Comparison of ENCODE assay signal across 8 mouse cellular contexts in the genomic region with DNA sequence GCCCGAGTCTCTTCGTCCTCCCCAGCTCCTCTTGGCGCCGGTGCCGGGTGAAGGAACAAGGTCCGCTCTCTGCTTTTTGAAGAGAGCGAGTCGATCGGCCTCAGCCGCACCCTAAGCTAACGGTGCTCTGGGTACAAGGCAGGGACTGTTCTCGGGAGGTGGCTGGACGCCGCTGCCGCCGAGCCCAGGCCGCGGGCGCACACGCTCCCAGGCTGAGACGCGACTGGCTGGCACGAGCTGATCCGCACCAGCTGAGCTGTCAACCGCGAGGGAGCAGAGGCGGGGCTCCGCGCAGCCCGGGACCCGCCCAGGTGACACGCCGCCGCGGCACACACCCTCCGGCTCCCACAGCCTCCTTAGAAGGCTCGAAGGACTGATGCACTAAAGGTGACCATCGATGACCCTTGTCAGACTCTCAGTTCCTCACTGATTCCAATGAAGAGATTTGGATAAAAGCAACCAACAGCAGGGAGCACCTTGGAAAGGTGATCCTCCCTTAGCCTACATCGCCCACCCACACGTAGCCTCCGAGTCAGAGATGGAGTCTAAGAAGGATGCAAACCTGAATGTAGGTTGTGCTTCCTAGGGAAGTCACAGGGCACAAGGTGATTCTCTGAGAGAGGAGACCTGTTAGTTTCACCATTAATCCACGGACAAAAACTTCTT. TPM values are rescaled to one million over a fixed set of nuclear protein-coding genes. Genes with fewer than 3 reads are reported as not detected.
DNase-seq lines count a peak whose midpoint lies in the region; ATAC-seq and TF ChIP-seq lines count a peak whose summit lies in the region.

No protein-coding gene starts in this region.

- H3K4me2 ChIP-seq in embryonic facial prominence, embryonic 15.5 days (replicated peaks): peak overlapping the region; percentile 97
- H3K4me2 ChIP-seq in limb, embryonic 14.5 days (replicated peaks; ENCODE audit: low read depth, low read length, severe bottlenecking): peak overlapping the region; percentile 94
- H3K4me2 ChIP-seq in midbrain, embryonic 15.5 days: peak overlapping the region; percentile 99

- H3K9me3 ChIP-seq in embryonic facial prominence, embryonic 15.5 days (replicated peaks): no peaks in the 10 kb centered on the region
- no peaks in the 10 kb centered on the region for H3K9me3 ChIP-seq in limb, embryonic 14.5 days (ENCODE audit: control insufficient read depth, low read length)
- H3K9me3 ChIP-seq in midbrain, embryonic 15.5 days: no peaks in the 10 kb centered on the region

- no peaks in the 10 kb centered on the region for H3K36me3 ChIP-seq in embryonic facial prominence, embryonic 15.5 days
- H3K36me3 ChIP-seq in kidney, adult 2 months (ENCODE audit: control insufficient read depth, insufficient read depth, low read length): no peaks in the 10 kb centered on the region
- no peaks in the 10 kb centered on the region for H3K36me3 ChIP-seq in limb, embryonic 14.5 days (ENCODE audit: control insufficient read depth, insufficient read depth, low read length)
- H3K36me3 ChIP-seq in midbrain, embryonic 15.5 days (replicated peaks): no peaks in the 10 kb centered on the region

- no peak overlapping the region for H3K4me3 ChIP-seq in bone marrow, adult 2 months (replicated peaks; ENCODE audit: control insufficient read depth, low read depth, low read length)
- H3K4me3 ChIP-seq in embryonic facial prominence, embryonic 15.5 days (replicated peaks): peak overlapping the region; percentile 54
- H3K4me3 ChIP-seq in kidney, adult 2 months (ENCODE audit: insufficient read depth, low read depth, low read length): peak overlapping the region; percentile 56
- H3K4me3 ChIP-seq in limb, embryonic 14.5 days (replicated peaks; ENCODE audit: low read length): peak overlapping the region; percentile 57
- peak overlapping the region; percentile 66 for H3K4me3 ChIP-seq in midbrain, embryonic 15.5 days

- DNase-seq in 3134 (ENCODE audit: extremely low read depth, insufficient read length, low spot score): peak; percentile 87
- DNase-seq in heart, adult 8-10 months (ENCODE audit: low spot score): peak; percentile 39
- DNase-seq in kidney, adult 2 months: peak; percentile 81
- peak; percentile 47 for DNase-seq in limb, embryonic 14.5 days (ENCODE audit: low spot score)
- peak; percentile 9 to 10 for DNase-seq in spleen, postnatal 14 days (ENCODE audit: low spot score in 2 of 2)

- peak; percentile 24; the same call in 1 of the 2 replicates for TF ChIP-seq POLR2A in bone marrow, adult 2 months (IDR thresholded peaks at IDR 0.05; ENCODE audit: borderline replicate concordance, control insufficient read depth, low read depth, low read length)
- TF ChIP-seq POLR2A in kidney, adult 2 months (IDR thresholded peaks at IDR 0.05; ENCODE audit: low read depth, low read length): no peak
- TF ChIP-seq POLR2A in limb, embryonic 14.5 days (IDR thresholded peaks at IDR 0.05; ENCODE audit: borderline replicate concordance, extremely low read depth, insufficient read depth, insufficient read length): no peak

- peak overlapping the region; percentile 26 for H3K9ac ChIP-seq in embryonic facial prominence, embryonic 15.5 days
- peak overlapping the region; percentile 55 for H3K9ac ChIP-seq in limb, embryonic 14.5 days (ENCODE audit: low read depth, low read length, severe bottlenecking)
- H3K9ac ChIP-seq in midbrain, embryonic 15.5 days: peak overlapping the region; percentile 73

- H3K4me1 ChIP-seq in bone marrow, adult 2 months (ENCODE audit: control insufficient read depth, insufficient read depth, low read length): no peaks in the 10 kb centered on the region
- peaks cover 10% of the 10 kb centered on the region; the same call in 1 of the 2 replicates for H3K4me1 ChIP-seq in embryonic facial prominence, embryonic 15.5 days
- H3K4me1 ChIP-seq in kidney, adult 2 months (ENCODE audit: control insufficient read depth, insufficient read depth, low read length): no peaks in the 10 kb centered on the region; the same call in 1 of the 2 replicates
- peaks cover 7% of the 10 kb centered on the region; the same call in 1 of the 2 replicates for H3K4me1 ChIP-seq in limb, embryonic 14.5 days (ENCODE audit: control insufficient read depth, insufficient read depth, low read length)
- peaks cover 15% of the 10 kb centered on the region for H3K4me1 ChIP-seq in midbrain, embryonic 15.5 days

- no peak overlapping the region for H3K27ac ChIP-seq in bone marrow, adult 2 months (ENCODE audit: control insufficient read depth, insufficient read depth, low read depth, low read length, poor library complexity)
- no peak overlapping the region for H3K27ac ChIP-seq in embryonic facial prominence, embryonic 15.5 days (replicated peaks)
- no peak overlapping the region for H3K27ac ChIP-seq in kidney, adult 2 months (ENCODE audit: insufficient read depth, low read depth, low read length)
- peak overlapping the region; percentile 65 for H3K27ac ChIP-seq in limb, embryonic 14.5 days (replicated peaks; ENCODE audit: low read depth, low read length)
- no peak overlapping the region for H3K27ac ChIP-seq in midbrain, embryonic 15.5 days

- 4% methylated on average over 42 of the region's 42 CpGs for WGBS in bone marrow, adult 2 months
- WGBS in embryonic facial prominence, embryonic 15.5 days: 3% methylated on average over 42 of the region's 42 CpGs
- 4% methylated on average over 42 of the region's 42 CpGs for WGBS in kidney, adult 2 months
- 4% methylated on average over 41 of the region's 42 CpGs for WGBS in limb, embryonic 14.5 days
- 3% methylated on average over 42 of the region's 42 CpGs for WGBS in midbrain, embryonic 15.5 days

- peak; percentile 90 for ATAC-seq in embryonic facial prominence, embryonic 15.5 days (ENCODE audit: insufficient number of reproducible peaks, low FRiP score, low TSS enrichment, low read depth)
- ATAC-seq in limb, embryonic 14.5 days (ENCODE audit: low FRiP score, low read depth): peak; percentile 87
- ATAC-seq in midbrain, embryonic 15.5 days (replicated peaks): peak; percentile 91

- H3K27me3 ChIP-seq in embryonic facial prominence, embryonic 15.5 days: peaks cover 18% of the 10 kb centered on the region
- no peaks in the 10 kb centered on the region for H3K27me3 ChIP-seq in kidney, adult 2 months (replicated peaks; ENCODE audit: control insufficient read depth, insufficient read depth, low read length)
- peaks cover 18% of the 10 kb centered on the region; the same call in 1 of the 2 replicates for H3K27me3 ChIP-seq in limb, embryonic 14.5 days (ENCODE audit: control insufficient read depth, insufficient read depth, low read length)
- H3K27me3 ChIP-seq in midbrain, embryonic 15.5 days (replicated peaks): peaks cover 7% of the 10 kb centered on the region; the same call in 1 of the 2 replicates

- no peak for TF ChIP-seq CTCF in bone marrow, adult 2 months (IDR thresholded peaks at IDR 0.05; ENCODE audit: control insufficient read depth, insufficient read depth, low read length)
- TF ChIP-seq CTCF in kidney, adult 2 months (conservative IDR thresholded peaks at IDR 0.05; ENCODE audit: insufficient read depth, insufficient read length, low read depth, low read length): no peak

RNA-seq across cellular contexts. Expression of a gene that starts 20.4 kb away (rescaled TPM):
- polyA plus RNA-seq in bone marrow, adult 2 months (2011; ENCODE audit: insufficient read depth, insufficient read length, low replicate concordance, missing spikeins): 7.5 and 12.7 TPM in 2 replicates
- polyA plus RNA-seq in embryonic facial prominence, embryonic 15.5 days (2015; fragmentation: Nextera tagmentation; extraction: Ambion mirVana): 29.6 and 32.9 TPM in 2 replicates
- 1,000 to 10,000 TPM; 1,836 to 2,320 (median 2,004) TPM for total RNA-seq in heart, adult 8-10 months (2022)
- polyA plus RNA-seq in kidney, adult 2 months (2012; rRNA removed): 37.7 and 58.1 TPM in 2 replicates
- polyA plus RNA-seq in limb, embryonic 14.5 days (2012; rRNA removed): 33.3 and 37.1 TPM in 2 replicates
- polyA plus RNA-seq in limb, embryonic 14.5 days (2014; fragmentation: Nextera tagmentation; extraction: Ambion mirVana): 38.5 and 40.3 TPM in 2 replicates
- polyA plus RNA-seq in midbrain, embryonic 15.5 days (2015; fragmentation: Nextera tagmentation; extraction: Ambion mirVana): 69.7 and 75.7 TPM in 2 replicates

RNA-seq across cellular contexts. Expression of a gene that starts 32.8 kb away (rescaled TPM):
- 28.6 and 45.3 TPM in 2 replicates for polyA plus RNA-seq in bone marrow, adult 2 months (2011; ENCODE audit: insufficient read depth, insufficient read length, low replicate concordance, missing spikeins)
- polyA plus RNA-seq in embryonic facial prominence, embryonic 15.5 days (2015; fragmentation: Nextera tagmentation; extraction: Ambion mirVana): 163 and 173 TPM in 2 replicates
- total RNA-seq in heart, adult 8-10 months (2022): 10 to 100 TPM; 43.2 to 56.8 (median 53.3) TPM
- polyA plus RNA-seq in kidney, adult 2 months (2012; rRNA removed): 24.6 and 31.1 TPM in 2 replicates
- polyA plus RNA-seq in limb, embryonic 14.5 days (2012; rRNA removed): 82.4 and 110 TPM in 2 replicates
- 182 and 194 TPM in 2 replicates for polyA plus RNA-seq in limb, embryonic 14.5 days (2014; fragmentation: Nextera tagmentation; extraction: Ambion mirVana)
- polyA plus RNA-seq in midbrain, embryonic 15.5 days (2015; fragmentation: Nextera tagmentation; extraction: Ambion mirVana): 89.3 and 93.7 TPM in 2 replicates

Comparison
In these comparisons a context has a peak if more than half of its experiments do, and no peak if none do; other contexts are left out.
1. DNase-seq: peak in every context shown above with its lines; median percentile 87 in 3134; 81 in kidney, adult 2 months; 47 in limb, embryonic 14.5 days; 39 in heart, adult 8-10 months; 10 in spleen, postnatal 14 days.